8 mouse cellular contexts compared by ENCODE assay signal in genomic region chr9:40757105-40757626, GRCm38 (mm10). TPM values are rescaled to one million over a fixed set of nuclear protein-coding genes. Genes with fewer than 3 reads are reported as not detected.
DNase-seq lines count a peak whose midpoint lies in the region; ATAC-seq lines count a peak whose summit lies in the region.

No protein-coding gene starts in this region.

- DNase-seq in 3134 (ENCODE audit: extremely low read depth, insufficient read length, low spot score) = peak; percentile 49
- peak; percentile 30 for DNase-seq in adrenal gland, adult 8-10 months
- peak; percentile 85 for DNase-seq in embryonic facial prominence, embryonic 11.5 days (ENCODE audit: low spot score)
- peak; percentile 75 for DNase-seq in kidney, postnatal 10 days
- DNase-seq in thymus, postnatal 10 days (ENCODE audit: low spot score in 2 of 2) = peak; percentile 5 to 19

- peak; percentile 72 for ATAC-seq in embryonic facial prominence, embryonic 11.5 days (replicated peaks; ENCODE audit: insufficient number of reproducible peaks, low FRiP score, low TSS enrichment, low read depth)
- ATAC-seq in heart, embryonic 15.5 days (replicated peaks; ENCODE audit: insufficient number of reproducible peaks, insufficient read depth, low FRiP score, low read depth) = peak; percentile 71
- peak; percentile 56; the same call in 1 of the 2 replicates for ATAC-seq in liver, embryonic 16.5 days (ENCODE audit: low read depth)
- ATAC-seq in neural tube, embryonic 12.5 days (ENCODE audit: low FRiP score, low read depth) = peak; percentile 77

- H3K4me2 ChIP-seq in embryonic facial prominence, embryonic 11.5 days (ENCODE audit: low read depth, low read length) = peak overlapping the region; percentile 38
- H3K4me2 ChIP-seq in heart, embryonic 15.5 days = peak overlapping the region; percentile 57
- H3K4me2 ChIP-seq in liver, embryonic 16.5 days (ENCODE audit: low read depth, low read length) = peak overlapping the region; percentile 37
- H3K4me2 ChIP-seq in neural tube, embryonic 12.5 days (replicated peaks) = peak overlapping the region; percentile 58

- no peak overlapping the region for H3K4me3 ChIP-seq in embryonic facial prominence, embryonic 11.5 days (ENCODE audit: low read depth, low read length)
- peak overlapping the region; percentile 32 for H3K4me3 ChIP-seq in heart, embryonic 15.5 days
- peak overlapping the region; percentile 9; the same call in 1 of the 2 replicates for H3K4me3 ChIP-seq in liver, embryonic 16.5 days (ENCODE audit: low read depth, low read length)
- H3K4me3 ChIP-seq in neural tube, embryonic 12.5 days = peak overlapping the region; percentile 19; the same call in 1 of the 2 replicates

- H3K9ac ChIP-seq in embryonic facial prominence, embryonic 11.5 days (replicated peaks; ENCODE audit: low read length) = peak overlapping the region; percentile 28
- peak overlapping the region; percentile 32 for H3K9ac ChIP-seq in heart, embryonic 15.5 days
- no peak overlapping the region for H3K9ac ChIP-seq in liver, embryonic 16.5 days (ENCODE audit: low read depth, low read length)
- peak overlapping the region; percentile 35; the same call in 1 of the 2 replicates for H3K9ac ChIP-seq in neural tube, embryonic 12.5 days

- WGBS in embryonic facial prominence, embryonic 11.5 days = 10% methylated on average over 12 of the region's 12 CpGs
- 11% methylated on average over 12 of the region's 12 CpGs for WGBS in heart, embryonic 15.5 days
- 21% methylated on average over 12 of the region's 12 CpGs for WGBS in liver, embryonic 16.5 days (ENCODE audit: insufficient replicate concordance)
- WGBS in neural tube, embryonic 12.5 days = 30% methylated on average over 12 of the region's 12 CpGs

- H3K36me3 ChIP-seq in embryonic facial prominence, embryonic 11.5 days (replicated peaks; ENCODE audit: control insufficient read depth, insufficient read depth, low read depth, low read length) = no peaks in the 10 kb centered on the region
- H3K36me3 ChIP-seq in heart, embryonic 15.5 days = no peaks in the 10 kb centered on the region
- H3K36me3 ChIP-seq in liver, embryonic 16.5 days (ENCODE audit: control insufficient read depth, insufficient read depth) = no peaks in the 10 kb centered on the region
- peaks cover 9% of the 10 kb centered on the region; the same call in 1 of the 2 replicates for H3K36me3 ChIP-seq in neural tube, embryonic 12.5 days

- H3K4me1 ChIP-seq in embryonic facial prominence, embryonic 11.5 days (ENCODE audit: control insufficient read depth, insufficient read depth, low read length) = peaks cover 7% of the 10 kb centered on the region; the same call in 1 of the 2 replicates
- H3K4me1 ChIP-seq in heart, embryonic 15.5 days (replicated peaks) = peaks cover 14% of the 10 kb centered on the region
- peaks cover 7% of the 10 kb centered on the region for H3K4me1 ChIP-seq in liver, embryonic 16.5 days (ENCODE audit: control insufficient read depth, low read depth, low read length)
- peaks cover 16% of the 10 kb centered on the region for H3K4me1 ChIP-seq in neural tube, embryonic 12.5 days

- H3K27me3 ChIP-seq in embryonic facial prominence, embryonic 11.5 days (ENCODE audit: control insufficient read depth, insufficient read depth, low read length) = no peaks in the 10 kb centered on the region
- no peaks in the 10 kb centered on the region for H3K27me3 ChIP-seq in heart, embryonic 15.5 days
- H3K27me3 ChIP-seq in liver, embryonic 16.5 days (ENCODE audit: control insufficient read depth, insufficient read depth, low read depth, low read length) = no peaks in the 10 kb centered on the region
- H3K27me3 ChIP-seq in neural tube, embryonic 12.5 days (replicated peaks) = no peaks in the 10 kb centered on the region

- peak overlapping the region; percentile 43 for H3K27ac ChIP-seq in embryonic facial prominence, embryonic 11.5 days (replicated peaks; ENCODE audit: low read depth, low read length)
- peak overlapping the region; percentile 85 for H3K27ac ChIP-seq in heart, embryonic 15.5 days
- no peak overlapping the region for H3K27ac ChIP-seq in liver, embryonic 16.5 days (ENCODE audit: low read length)
- no peak overlapping the region for H3K27ac ChIP-seq in neural tube, embryonic 12.5 days

- H3K9me3 ChIP-seq in embryonic facial prominence, embryonic 11.5 days (replicated peaks; ENCODE audit: control insufficient read depth, low read length) = no peaks in the 10 kb centered on the region
- H3K9me3 ChIP-seq in heart, embryonic 15.5 days (replicated peaks) = no peaks in the 10 kb centered on the region
- no peaks in the 10 kb centered on the region for H3K9me3 ChIP-seq in liver, embryonic 16.5 days (replicated peaks; ENCODE audit: control insufficient read depth, low read length)
- no peaks in the 10 kb centered on the region for H3K9me3 ChIP-seq in neural tube, embryonic 12.5 days

RNA-seq across cellular contexts. Expression of gene Hspa8, which starts 43.6 kb away (rescaled TPM):
- total RNA-seq in adrenal gland, adult 8-10 months (2022) = 1,000 to 10,000 TPM; 1,250 to 2,890 (median 1,476) TPM
- 4,013 and 4,203 TPM in 2 replicates for polyA plus RNA-seq in embryonic facial prominence, embryonic 11.5 days (2014; fragmentation: Nextera tagmentation; extraction: Ambion mirVana)
- 1,867 and 1,945 TPM in 2 replicates for polyA plus RNA-seq in heart, embryonic 15.5 days (2015; fragmentation: Nextera tagmentation; extraction: Ambion mirVana)
- polyA plus RNA-seq in liver, embryonic 16.5 days (2015; fragmentation: Nextera tagmentation; extraction: Ambion mirVana) = 981 and 995 TPM in 2 replicates
- polyA plus RNA-seq in neural tube, embryonic 12.5 days (2016; fragmentation: Nextera tagmentation; extraction: Ambion mirVana) = 2,593 and 2,648 TPM in 2 replicates

Comparison
In these comparisons a context has a peak if more than half of its experiments do, and no peak if none do; other contexts are left out.
1. DNase-seq: peak in every context shown above with its lines; median percentile 85 in embryonic facial prominence, embryonic 11.5 days; 75 in kidney, postnatal 10 days; 49 in 3134; 30 in adrenal gland, adult 8-10 months; 12 in thymus, postnatal 10 days.
2. H3K27ac ChIP-seq: peak in embryonic facial prominence, embryonic 11.5 days (single experiment) and heart, embryonic 15.5 days (single experiment); none in liver, embryonic 16.5 days (single experiment) and neural tube, embryonic 12.5 days (single experiment).
3. Peak in every context shown above with its lines, with median percentiles within 50 percentile points of each other: ATAC-seq and H3K4me2 ChIP-seq.